Mouse (Mus musculus) hindbrain, embryonic 11.5 days (tissue): ENCODE data around the gene Mboat2. TPM values are rescaled to one million over a fixed set of nuclear protein-coding genes. Genes with fewer than 3 reads are reported as not detected.
A peak's percentile ranks its signal among the peaks of the same experiment; 100 is the strongest.

Experiments
- ATAC-seq: fragments of 200-750 bp; cut with Nextera tagmentation; 2 replicates; pipeline ENCODE4 v1.8.0; 2017; ENCODE audit warnings: mild to moderate bottlenecking, moderate TSS enrichment, moderate library complexity; ENCODE audit not compliant: low FRiP score
- DNase-seq: peaks from one replicate; pipeline ENCODE4 v3.0.0-alpha.2; 2015; ENCODE audit warnings: low spot score
- H3K27ac ChIP-seq: fragments of 300-500 bp; sonication (generic); 2 replicates; pipeline ENCODE4 v1.5.1; 2014; ENCODE audit warnings: mild to moderate bottlenecking, low read depth, low read length
- H3K27me3 ChIP-seq: fragments of 300-500 bp; sonication (generic); 2 replicates; pipeline ENCODE4 v1.6.1; 2014; ENCODE audit warnings: mild to moderate bottlenecking, low read length, moderate library complexity, mixed read lengths; ENCODE audit not compliant: control insufficient read depth, insufficient read depth
- H3K36me3 ChIP-seq: fragments of 300-500 bp; sonication (generic); 2 replicates; pipeline ENCODE4 v1.6.1; 2014; ENCODE audit warnings: mild to moderate bottlenecking, low read length, moderate library complexity, mixed read lengths; ENCODE audit not compliant: control insufficient read depth, insufficient read depth
- H3K4me1 ChIP-seq: fragments of 300-500 bp; sonication (generic); replicated peaks from 2 replicates; pipeline ENCODE4 v1.6.1; 2014; ENCODE audit warnings: low read length, mixed read lengths; ENCODE audit not compliant: control insufficient read depth, insufficient read depth
- H3K4me2 ChIP-seq: fragments of 300-500 bp; sonication (generic); replicated peaks from 2 replicates; pipeline ENCODE4 v1.6.1; 2014; ENCODE audit warnings: mild to moderate bottlenecking, low read depth, low read length
- H3K4me3 ChIP-seq: fragments of 300-500 bp; sonication (generic); 2 replicates; pipeline ENCODE4 v1.5.1; 2014; ENCODE audit warnings: low read depth, low read length
- H3K9ac ChIP-seq: fragments of 300-500 bp; sonication (generic); 2 replicates; pipeline ENCODE4 v1.6.1; 2014; ENCODE audit warnings: low read depth, low read length
- H3K9me3 ChIP-seq: fragments of 300-500 bp; sonication (generic); 2 replicates; pipeline ENCODE4 v1.6.1; 2016; ENCODE audit warnings: low read length; ENCODE audit not compliant: control insufficient read depth
- WGBS: fragments of 180-500 bp; shearing (Covaris S2); extraction: QIAGEN DNeasy Blood & Tissue Kit; methylation state at CpG from one replicate; pipeline ENCODE4 v1.1.7; 2014; 5-methylcytosine and 5-hydroxymethylcytosine counted together
- polyA plus RNA-seq: library from polyadenylated mRNA; unstranded; fragments of >200 nt; fragmentation: Nextera tagmentation; extraction: Ambion mirVana; gene quantifications from 2 replicates; pipeline ENCODE4 v1.2.1, GENCODE M21; 2014

The Mboat2 gene
- polyA plus RNA-seq, 1 experiment from 2014 or later, result 59.5 TPM

- ATAC-seq (no peak), DNase-seq (no peak)
- Histone ChIP-seq H3K9ac (no peak overlapping the region), H3K9me3 (no peaks in the 10 kb centered on the region), H3K4me2 (no peak overlapping the region), H3K4me3 (no peak overlapping the region), H3K27me3 (no peaks in the 10 kb centered on the region), H3K4me1 (no peaks in the 10 kb centered on the region), H3K27ac (no peak overlapping the region), H3K36me3 (no peaks in the 10 kb centered on the region)
- 75% methylated on average over 8 of the region's 8 CpGs for WGBS
These were observed 142.0 kb downstream of the Mboat2 start for GRCm38 (mm10) chr12:24972371-24973350.

- H3K4me2 ChIP-seq, result no peak overlapping the region
- no peak for ATAC-seq
- 78% methylated on average over 5 of the region's 5 CpGs for WGBS
- H3K9ac ChIP-seq, result no peak overlapping the region
- no peak for DNase-seq
- H3K4me1 ChIP-seq, result no peaks in the 10 kb centered on the region
- H3K27me3 ChIP-seq, result no peaks in the 10 kb centered on the region
- no peaks in the 10 kb centered on the region for H3K36me3 ChIP-seq
- no peaks in the 10 kb centered on the region for H3K9me3 ChIP-seq
- no peak overlapping the region for H3K27ac ChIP-seq
- H3K4me3 ChIP-seq, result no peak overlapping the region
These were observed 142.9 kb downstream of the Mboat2 start for GRCm38 (mm10) chr12:24973586-24973985.

DNA sequence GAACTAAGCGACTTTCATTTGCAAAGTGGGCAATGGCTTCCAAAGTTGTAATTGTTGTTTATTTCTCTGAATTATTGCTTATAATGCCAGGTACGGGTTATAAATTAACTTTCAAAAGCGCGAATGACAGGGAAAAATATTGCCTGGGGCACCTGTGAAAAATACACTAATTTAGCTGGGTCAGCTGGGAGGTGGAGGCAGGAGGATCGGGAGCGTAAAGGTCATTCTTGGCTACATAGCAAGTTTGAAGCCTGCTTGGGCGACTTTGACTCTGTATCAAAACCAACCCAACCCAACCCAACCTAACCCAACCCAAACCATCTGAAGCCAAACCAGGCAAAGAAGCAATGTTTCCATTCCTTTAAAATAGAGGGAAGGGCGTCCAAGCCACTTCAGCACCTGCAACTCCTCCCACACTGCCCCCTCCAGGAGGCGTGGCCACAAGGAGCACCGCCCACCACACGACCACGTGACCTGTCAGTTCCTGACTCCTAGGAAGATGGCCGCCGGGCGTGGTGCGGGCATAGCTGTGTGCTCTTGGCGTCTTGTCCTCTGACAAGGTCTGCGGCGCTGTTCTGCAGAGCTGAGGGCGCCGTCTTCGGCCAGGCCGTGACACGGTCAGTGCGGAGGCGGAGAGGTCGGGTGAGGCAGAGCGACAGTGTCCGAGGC is 143.9 kb downstream of the Mboat2 start, which contains the start of gene Kidins220:
Gene Kidins220, plus strand, starts transcription at position 480 of the 669 bp plus-strand sequence.
- ATAC-seq, result peak; percentile 95
- H3K4me1 ChIP-seq, result no peaks in the 10 kb centered on the region
- peak within 1 kb of the TSS; percentile 80 for H3K9ac ChIP-seq
- peak within 1 kb of the TSS; percentile 89 for H3K27ac ChIP-seq
- H3K4me2 ChIP-seq, result peak within 1 kb of the TSS; percentile 47
- peak within 1 kb of the TSS; percentile 79 for H3K4me3 ChIP-seq
- DNase-seq, result peak; percentile 97
- H3K27me3 ChIP-seq, result no peaks in the 10 kb centered on the region
- H3K36me3 ChIP-seq, result no peaks in the 10 kb centered on the region
- H3K9me3 ChIP-seq, result no peaks in the 10 kb centered on the region
- 15% methylated on average over 27 of the region's 29 CpGs for WGBS

DNA sequence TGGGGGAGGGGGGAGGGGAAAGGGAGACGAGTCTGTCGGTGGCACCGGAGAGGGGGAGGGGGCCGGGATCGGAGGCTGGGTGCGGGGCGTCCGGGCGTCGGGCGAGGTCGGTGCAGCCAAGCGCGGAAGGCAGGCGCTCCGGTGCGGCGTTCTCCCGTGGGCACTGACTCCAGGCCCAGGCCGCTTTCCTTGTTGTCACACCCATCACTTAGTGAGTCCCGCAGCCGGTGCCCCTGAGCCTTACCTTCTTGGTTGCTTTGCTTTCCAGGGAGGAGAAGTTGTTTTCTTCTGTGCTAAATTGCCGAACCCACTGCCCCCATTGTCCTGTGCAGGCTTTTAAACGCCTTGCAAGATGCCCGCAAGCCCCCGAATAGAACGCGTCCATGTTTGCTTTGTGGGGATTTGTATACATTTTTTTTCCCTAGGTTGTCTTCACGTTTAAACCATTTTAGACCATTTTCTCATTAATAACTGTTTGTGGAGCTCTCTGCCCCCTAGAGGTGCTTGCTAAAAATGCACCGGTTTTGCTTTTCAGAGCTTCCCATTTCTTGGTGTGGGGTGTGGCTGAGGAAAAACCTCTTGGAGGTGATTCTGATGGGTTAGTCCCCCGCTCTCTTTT is 144.5 kb downstream of the Mboat2 start:
- Histone ChIP-seq H3K4me3 (peak overlapping the region; percentile 79), H3K4me1 (no peaks in the 10 kb centered on the region), H3K9ac (peak overlapping the region; percentile 80), H3K27ac (peak overlapping the region; percentile 89), H3K4me2 (peak overlapping the region; percentile 47), H3K9me3 (no peaks in the 10 kb centered on the region), H3K27me3 (no peaks in the 10 kb centered on the region), H3K36me3 (no peaks in the 10 kb centered on the region)
- WGBS, result under 1% methylated on average over 29 of the region's 31 CpGs
- ATAC-seq, result peak; percentile 84
- DNase-seq, result peak; percentile 86

- H3K27me3 ChIP-seq, result no peaks in the 10 kb centered on the region
- DNase-seq (no peak), ATAC-seq (no peak)
- no peaks in the 10 kb centered on the region for H3K4me1 ChIP-seq
- H3K36me3 ChIP-seq, result no peaks in the 10 kb centered on the region
- H3K4me3 ChIP-seq, result no peak overlapping the region
- H3K27ac ChIP-seq, result no peak overlapping the region
- H3K4me2 ChIP-seq, result no peak overlapping the region
- 90% methylated on average over 5 of the region's 5 CpGs for WGBS
- H3K9ac ChIP-seq, result no peak overlapping the region
- H3K9me3 ChIP-seq, result no peaks in the 10 kb centered on the region
These were observed 154.5 kb downstream of the Mboat2 start for GRCm38 (mm10) chr12:24985226-24985625.

- ATAC-seq, result no peak
- no peaks in the 10 kb centered on the region for H3K27me3 ChIP-seq
- 86% methylated on average over 4 of the region's 4 CpGs for WGBS
These were observed 164.7 kb downstream of the Mboat2 start for GRCm38 (mm10) chr12:24995350-24995749.

GRCm38 (mm10) chr12:25005350-25005749 is 174.7 kb downstream of the Mboat2 start:
- no peaks in the 10 kb centered on the region for H3K9me3 ChIP-seq
- H3K4me1 ChIP-seq, result no peaks in the 10 kb centered on the region
- H3K4me2 ChIP-seq, result no peak overlapping the region
- DNase-seq, result no peak
- H3K9ac ChIP-seq, result no peak overlapping the region
- WGBS, result 90% methylated on average over 6 of the region's 6 CpGs
- H3K36me3 ChIP-seq, result peaks cover 5% of the 10 kb centered on the region; the same call in 1 of the 2 replicates
- no peak overlapping the region for H3K27ac ChIP-seq
- no peak for ATAC-seq
- H3K4me3 ChIP-seq, result no peak overlapping the region
- H3K27me3 ChIP-seq, result no peaks in the 10 kb centered on the region

More at GRCm38 (mm10) chr12:24995350-24995749, 164.7 kb downstream of the Mboat2 start:
- Histone ChIP-seq H3K9me3 (no peaks in the 10 kb centered on the region), H3K4me3 (no peak overlapping the region), H3K4me1 (no peaks in the 10 kb centered on the region), H3K36me3 (0 out of 2 replicates have a peak, but pooled peaks cover 3% of the 10 kb centered on the region), H3K9ac (no peak overlapping the region), H3K4me2 (no peak overlapping the region), H3K27ac (no peak overlapping the region)
- DNase-seq, result no peak

- ATAC-seq, result no peak
- Histone ChIP-seq H3K36me3 (peaks cover 3% of the 10 kb centered on the region), H3K9me3 (no peaks in the 10 kb centered on the region), H3K4me1 (no peaks in the 10 kb centered on the region), H3K4me3 (no peak overlapping the region), H3K9ac (no peak overlapping the region), H3K4me2 (no peak overlapping the region), H3K27me3 (no peaks in the 10 kb centered on the region), H3K27ac (no peak overlapping the region)
- DNase-seq, result no peak
- WGBS, result 94% methylated on average over 9 of the region's 9 CpGs
These were observed 179.3 kb downstream of the Mboat2 start for GRCm38 (mm10) chr12:25009957-25010356.
